Mouse (Mus musculus): ENCODE results near the gene Fndc8. TPM values are rescaled to one million over a fixed set of nuclear protein-coding genes. Genes with fewer than 3 reads are reported as not detected.
"Not testable (repeated sequence)": the region's sequence is repeated elsewhere in the genome, so short reads cannot be mapped to it uniquely, and the experiment has no call there.

The Fndc8 gene
- polyA plus RNA-seq, 1 experiment from 2014 or later, result 0.35 TPM

- WGBS, result 6% methylated on average over 94 of the region's 119 CpGs
- not testable (repeated sequence) for H3K27me3 ChIP-seq (ENCODE audit: control insufficient read depth, insufficient read depth, low read length); H3K4me1 ChIP-seq (ENCODE audit: control insufficient read depth in 2 of 2, insufficient read depth in 2 of 2, low read length in 2 of 2)
Measured at GRCm38 (mm10) chr11:82931671-82932450, 39.9 kb downstream of the Fndc8 start.

GRCm38 (mm10) chr11:82933186-82933585 is 41.3 kb downstream of the Fndc8 start:
- Histone ChIP-seq H3K27ac (replicated peaks in 1 of 2; ENCODE audit: control insufficient read depth in 1 of 2, insufficient read depth in 1 of 2, low read depth in 2 of 2, low read length in 2 of 2) (peak overlapping the region in 1 of 2 experiments; percentile 19; a peak in 1 of 4 replicates), H3K36me3 (ENCODE audit: control insufficient read depth, insufficient read depth, low read length) (peaks cover 75% of the 10 kb centered on the region), H3K4me3 (ENCODE audit: control insufficient read depth in 1 of 2, insufficient read depth in 1 of 2, low read depth in 1 of 2, low read length in 2 of 2) (peak overlapping the region; percentile 49 to 53), H3K9ac (ENCODE audit: low read length) (peak overlapping the region; percentile 61), H3K4me2 (ENCODE audit: low read length) (peak overlapping the region; percentile 74), H3K4me1 (ENCODE audit: control insufficient read depth in 2 of 2, insufficient read depth in 2 of 2, low read length in 2 of 2) (peaks cover 0 to 5% of the 10 kb centered on the region in 2 experiments; a peak in 1 of 4 replicates), H3K9me3 (ENCODE audit: control insufficient read depth, low read length) (no peaks in the 10 kb centered on the region; the same call in 1 of the 2 replicates), H3K27me3 (ENCODE audit: control insufficient read depth, insufficient read depth, low read length) (0 out of 2 replicates have a peak, but pooled peaks cover 4% of the 10 kb centered on the region)
- no peak for ATAC-seq (ENCODE audit: insufficient number of reproducible peaks, insufficient read depth, low FRiP score, low read depth)
- WGBS, result 49% methylated on average over 29 of the region's 29 CpGs

More at GRCm38 (mm10) chr11:82931671-82932450, 39.9 kb downstream of the Fndc8 start:
- not testable (repeated sequence) for H3K9me3 ChIP-seq (ENCODE audit: control insufficient read depth, low read length); ATAC-seq (ENCODE audit: insufficient number of reproducible peaks, insufficient read depth, low FRiP score, low read depth); H3K27ac ChIP-seq (replicated peaks in 1 of 2; ENCODE audit: control insufficient read depth in 1 of 2, insufficient read depth in 1 of 2, low read depth in 2 of 2, low read length in 2 of 2)
- H3K4me2 ChIP-seq (ENCODE audit: low read length), result peak overlapping the region; percentile 74
- peak overlapping the region; percentile 68 for H3K9ac ChIP-seq (ENCODE audit: low read length)
- peaks cover 74% of the 10 kb centered on the region for H3K36me3 ChIP-seq (ENCODE audit: control insufficient read depth, insufficient read depth, low read length)
- H3K4me3 ChIP-seq (ENCODE audit: control insufficient read depth in 1 of 2, insufficient read depth in 1 of 2, low read depth in 1 of 2, low read length in 2 of 2), result peak overlapping the region; percentile 49 to 53

GRCm38 (mm10) chr11:82943336-82943735 is 51.4 kb downstream of the Fndc8 start:
- Histone ChIP-seq H3K27ac (replicated peaks in 1 of 2; ENCODE audit: control insufficient read depth in 1 of 2, insufficient read depth in 1 of 2, low read depth in 2 of 2, low read length in 2 of 2) (no peak overlapping the region), H3K36me3 (ENCODE audit: control insufficient read depth, insufficient read depth, low read length) (peaks cover 55% of the 10 kb centered on the region), H3K4me3 (ENCODE audit: control insufficient read depth in 1 of 2, insufficient read depth in 1 of 2, low read depth in 1 of 2, low read length in 2 of 2) (no peak overlapping the region), H3K4me1 (ENCODE audit: control insufficient read depth in 2 of 2, insufficient read depth in 2 of 2, low read length in 2 of 2) (peaks cover 3 to 6% of the 10 kb centered on the region in 2 experiments; a peak in 3 of 4 replicates), H3K27me3 (ENCODE audit: control insufficient read depth, insufficient read depth, low read length) (no peaks in the 10 kb centered on the region), H3K4me2 (ENCODE audit: low read length) (no peak overlapping the region), H3K9ac (ENCODE audit: low read length) (no peak overlapping the region), H3K9me3 (ENCODE audit: control insufficient read depth, low read length) (no peaks in the 10 kb centered on the region)
- no peak for ATAC-seq (ENCODE audit: insufficient number of reproducible peaks, insufficient read depth, low FRiP score, low read depth)
- WGBS, result 50% methylated on average over 6 of the region's 6 CpGs

GRCm38 (mm10) chr11:82945636-82946035 is 53.7 kb downstream of the Fndc8 start:
- Histone ChIP-seq H3K9ac (ENCODE audit: low read length) (no peak overlapping the region), H3K4me2 (ENCODE audit: low read length) (no peak overlapping the region), H3K27me3 (ENCODE audit: control insufficient read depth, insufficient read depth, low read length) (peaks cover under 1% of the 10 kb centered on the region), H3K9me3 (ENCODE audit: control insufficient read depth, low read length) (no peaks in the 10 kb centered on the region), H3K36me3 (ENCODE audit: control insufficient read depth, insufficient read depth, low read length) (peaks cover 32% of the 10 kb centered on the region), H3K4me3 (ENCODE audit: control insufficient read depth in 1 of 2, insufficient read depth in 1 of 2, low read depth in 1 of 2, low read length in 2 of 2) (no peak overlapping the region), H3K27ac (replicated peaks in 1 of 2; ENCODE audit: control insufficient read depth in 1 of 2, insufficient read depth in 1 of 2, low read depth in 2 of 2, low read length in 2 of 2) (no peak overlapping the region), H3K4me1 (ENCODE audit: control insufficient read depth in 2 of 2, insufficient read depth in 2 of 2, low read length in 2 of 2) (peaks cover 3 to 9% of the 10 kb centered on the region in 2 experiments)
- ATAC-seq (ENCODE audit: insufficient number of reproducible peaks, insufficient read depth, low FRiP score, low read depth), result no peak
- WGBS, result 8% methylated on average over 2 of the region's 2 CpGs

DNA sequence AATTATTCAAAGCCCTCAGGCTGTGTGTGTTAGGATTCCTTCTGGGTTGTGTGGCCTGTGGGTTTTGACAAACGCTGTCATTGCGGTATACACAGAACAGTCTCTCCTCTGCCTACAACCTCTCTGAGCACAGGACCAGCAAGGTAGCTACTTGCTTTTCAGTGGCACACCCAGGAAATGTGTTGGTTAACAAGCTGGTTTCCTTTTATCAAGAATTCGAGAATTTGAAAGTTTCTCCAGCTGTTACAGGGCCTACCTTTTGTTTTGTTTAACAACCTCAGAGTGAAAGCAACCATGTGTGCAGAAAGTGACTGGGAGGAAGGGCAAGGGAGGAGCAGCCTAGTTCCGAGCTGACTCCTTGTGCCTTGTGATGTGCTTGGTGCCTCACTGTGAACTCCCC is 55.5 kb downstream of the Fndc8 start:
- no peak for ATAC-seq (ENCODE audit: insufficient number of reproducible peaks, insufficient read depth, low FRiP score, low read depth)
- WGBS, result 58% methylated on average over 4 of the region's 4 CpGs

DNA sequence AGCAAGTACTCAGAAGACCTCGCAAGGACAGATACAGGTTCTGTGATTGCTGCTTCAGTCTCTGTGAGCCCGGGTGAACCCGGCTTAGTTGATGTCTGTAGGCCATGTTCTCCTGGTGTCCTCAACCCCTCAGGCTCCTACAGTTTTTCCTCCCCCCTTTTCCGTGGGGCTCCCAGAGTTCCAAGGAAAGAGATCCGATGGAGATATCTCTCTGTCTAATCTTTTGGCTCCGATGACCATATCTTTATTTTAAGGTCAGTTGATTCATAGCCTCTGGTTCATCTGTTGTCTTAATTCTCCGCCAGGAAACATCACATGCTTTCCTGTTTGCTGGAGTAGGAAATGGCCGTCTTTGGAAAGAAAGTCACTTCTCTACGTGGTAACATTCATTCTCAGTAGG is 57.1 kb downstream of the Fndc8 start:
- 71% methylated on average over 9 of the region's 9 CpGs for WGBS
- H3K4me1 ChIP-seq (ENCODE audit: control insufficient read depth in 2 of 2, insufficient read depth in 2 of 2, low read length in 2 of 2), result peaks cover 14 to 26% of the 10 kb centered on the region in 2 experiments
- H3K9me3 ChIP-seq (ENCODE audit: control insufficient read depth, low read length), result no peaks in the 10 kb centered on the region
- H3K4me2 ChIP-seq (ENCODE audit: low read length), result no peak overlapping the region
- peaks cover 8% of the 10 kb centered on the region for H3K27me3 ChIP-seq (ENCODE audit: control insufficient read depth, insufficient read depth, low read length)
- H3K9ac ChIP-seq (ENCODE audit: low read length), result no peak overlapping the region
- H3K36me3 ChIP-seq (ENCODE audit: control insufficient read depth, insufficient read depth, low read length), result no peaks in the 10 kb centered on the region
- no peak overlapping the region for H3K4me3 ChIP-seq (ENCODE audit: control insufficient read depth in 1 of 2, insufficient read depth in 1 of 2, low read depth in 1 of 2, low read length in 2 of 2)
- no peak overlapping the region for H3K27ac ChIP-seq (replicated peaks in 1 of 2; ENCODE audit: control insufficient read depth in 1 of 2, insufficient read depth in 1 of 2, low read depth in 2 of 2, low read length in 2 of 2)
- no peak for ATAC-seq (ENCODE audit: insufficient number of reproducible peaks, insufficient read depth, low FRiP score, low read depth)

More for the DNA sequence above, 55.5 kb downstream of the Fndc8 start:
- Histone ChIP-seq H3K9ac (ENCODE audit: low read length) (no peak overlapping the region), H3K27ac (replicated peaks in 1 of 2; ENCODE audit: control insufficient read depth in 1 of 2, insufficient read depth in 1 of 2, low read depth in 2 of 2, low read length in 2 of 2) (no peak overlapping the region), H3K9me3 (ENCODE audit: control insufficient read depth, low read length) (no peaks in the 10 kb centered on the region), H3K36me3 (ENCODE audit: control insufficient read depth, insufficient read depth, low read length) (peaks cover 14% of the 10 kb centered on the region), H3K4me2 (ENCODE audit: low read length) (no peak overlapping the region), H3K27me3 (ENCODE audit: control insufficient read depth, insufficient read depth, low read length) (peaks cover 8% of the 10 kb centered on the region), H3K4me1 (ENCODE audit: control insufficient read depth in 2 of 2, insufficient read depth in 2 of 2, low read length in 2 of 2) (peaks cover 14 to 26% of the 10 kb centered on the region in 2 experiments), H3K4me3 (ENCODE audit: control insufficient read depth in 1 of 2, insufficient read depth in 1 of 2, low read depth in 1 of 2, low read length in 2 of 2) (no peak overlapping the region)

Measured in heart, embryonic 14.5 days (tissue).